Mouse (Mus musculus) CD8-positive naive resting alpha-beta T cell, adult 2 months (primary cell): Measurements from ENCODE around the gene Ppme1.

Experiments used
- DNase-seq, 2 experiments: peaks; one replicate each; pipeline ENCODE4 v3.0.0; 2022; ENCODE audit warnings: low read depth in 2 of 2, low spot score in 2 of 2

Ppme1 gene

DNA sequence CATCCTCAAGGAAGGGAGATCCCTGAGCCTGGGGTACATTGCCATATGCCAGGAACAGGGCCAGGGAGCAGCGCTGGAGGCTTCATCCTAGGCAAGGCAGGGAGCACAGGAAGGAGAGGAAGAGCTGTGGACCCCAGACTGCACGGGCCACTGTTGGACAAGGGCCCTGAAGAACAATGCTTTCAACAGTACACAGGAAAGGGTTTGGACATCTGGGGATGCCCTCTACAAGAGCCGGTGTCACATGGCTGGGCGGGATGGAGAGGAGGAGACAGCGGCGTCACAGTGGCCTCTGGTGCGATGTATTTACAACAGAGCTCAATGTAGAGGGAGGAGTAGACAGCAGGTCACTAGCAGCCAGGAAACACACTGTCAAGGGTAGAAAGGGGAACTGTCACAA is 44.6 kb downstream of the Ppme1 start:
- DNase-seq = no peak

GRCm38 (mm10) chr7:100325482-100325881 is 46.6 kb downstream of the Ppme1 start:
- no peak for DNase-seq

- no peak for DNase-seq
These were observed 48.4 kb downstream of the Ppme1 start for GRCm38 (mm10) chr7:100323721-100324120.

DNA sequence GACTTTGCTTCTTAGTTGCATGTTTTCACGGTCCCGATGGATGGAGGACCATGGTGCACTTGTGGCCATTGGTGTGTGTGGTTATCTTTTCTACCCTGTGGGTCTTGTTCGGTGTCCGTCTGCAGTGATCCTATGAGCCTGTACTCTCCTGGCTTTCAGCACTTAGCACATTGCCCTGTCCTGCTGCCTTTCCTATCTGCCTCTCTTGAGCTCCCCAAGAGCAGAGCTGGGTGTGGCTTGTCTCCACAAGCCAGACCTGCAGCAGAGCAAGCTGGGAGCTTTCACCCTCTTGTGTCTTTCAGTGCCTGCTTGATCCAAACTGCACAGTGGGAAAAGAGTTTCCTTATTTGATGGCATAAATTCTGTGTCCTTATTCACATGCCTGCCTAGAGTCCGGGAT is 54.6 kb downstream of the Ppme1 start:
- no peak for DNase-seq

DNA sequence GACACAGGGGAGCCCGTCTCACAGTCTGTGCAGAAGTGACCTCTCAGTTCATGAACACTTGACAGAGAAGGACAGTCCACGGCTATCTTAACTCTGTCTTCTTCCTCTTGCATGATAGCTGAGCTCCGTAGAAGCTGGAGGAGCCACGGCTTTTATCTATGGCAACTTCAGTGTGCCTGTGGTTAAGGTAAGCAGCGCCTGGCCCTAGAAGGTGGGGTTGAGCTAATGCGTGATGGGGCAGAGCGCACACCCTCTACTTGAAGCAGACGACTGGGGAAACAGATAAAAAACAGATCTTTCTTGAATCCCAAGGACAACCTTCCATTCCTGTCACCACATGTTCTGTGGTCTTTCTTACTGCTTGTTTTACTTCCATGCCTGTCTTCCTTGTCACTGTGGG is 55.2 kb downstream of the Ppme1 start:
- no peak for DNase-seq

GRCm38 (mm10) chr7:100312716-100313115 is 59.4 kb downstream of the Ppme1 start:
- DNase-seq = no peak

GRCm38 (mm10) chr7:100310290-100310689 is 61.8 kb downstream of the Ppme1 start:
- DNase-seq = no peak

GRCm38 (mm10) chr7:100309679-100310078 is 62.4 kb downstream of the Ppme1 start:
- no peak for DNase-seq

DNA sequence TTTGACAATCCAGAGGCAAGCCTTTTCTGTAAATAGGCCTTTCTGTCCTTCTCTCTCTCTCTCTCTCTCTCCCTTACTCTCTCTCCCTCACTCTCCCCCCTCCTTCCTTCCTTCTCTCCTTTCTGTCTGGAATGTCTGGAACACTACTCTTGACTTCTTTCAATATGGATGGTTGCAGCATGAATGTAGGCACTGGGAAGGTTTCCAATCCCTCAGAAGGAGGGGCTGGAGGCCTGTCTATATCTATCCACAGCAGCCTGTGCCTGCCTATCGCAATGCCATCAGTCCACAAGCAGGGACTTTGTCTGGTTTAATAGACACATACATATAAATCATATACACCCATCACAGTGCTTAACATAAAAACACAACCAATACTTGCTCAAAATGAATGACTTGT is 62.9 kb downstream of the Ppme1 start:
- no peak for DNase-seq

- DNase-seq = no peak
These were observed 64.0 kb downstream of the Ppme1 start for GRCm38 (mm10) chr7:100307872-100308653.

- DNase-seq = no peak
These were observed 66.2 kb downstream of the Ppme1 start for GRCm38 (mm10) chr7:100305894-100306293.

GRCm38 (mm10) chr7:100302316-100302715 is 69.8 kb downstream of the Ppme1 start:
- DNase-seq = no peak

DNA sequence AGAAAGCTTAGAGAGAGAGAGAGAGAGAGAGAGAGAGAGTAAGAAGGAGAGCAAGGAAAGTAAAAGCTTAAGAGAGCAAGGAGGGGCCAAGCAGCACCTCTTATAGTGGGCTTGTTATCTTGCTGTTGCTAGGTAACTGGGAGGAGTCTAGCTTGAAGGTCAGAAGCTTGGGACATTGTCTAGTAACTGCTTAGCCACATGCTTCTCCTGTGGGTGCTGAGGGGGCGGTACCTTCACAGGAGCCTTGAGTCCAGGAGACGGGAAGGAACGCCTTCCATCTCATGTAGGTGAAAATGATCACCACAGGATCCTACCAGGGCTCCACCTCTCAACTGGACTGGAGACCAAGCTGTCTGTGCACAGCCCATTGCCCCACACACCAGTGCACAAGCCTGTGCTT is 70.7 kb downstream of the Ppme1 start:
- DNase-seq = no peak

DNA sequence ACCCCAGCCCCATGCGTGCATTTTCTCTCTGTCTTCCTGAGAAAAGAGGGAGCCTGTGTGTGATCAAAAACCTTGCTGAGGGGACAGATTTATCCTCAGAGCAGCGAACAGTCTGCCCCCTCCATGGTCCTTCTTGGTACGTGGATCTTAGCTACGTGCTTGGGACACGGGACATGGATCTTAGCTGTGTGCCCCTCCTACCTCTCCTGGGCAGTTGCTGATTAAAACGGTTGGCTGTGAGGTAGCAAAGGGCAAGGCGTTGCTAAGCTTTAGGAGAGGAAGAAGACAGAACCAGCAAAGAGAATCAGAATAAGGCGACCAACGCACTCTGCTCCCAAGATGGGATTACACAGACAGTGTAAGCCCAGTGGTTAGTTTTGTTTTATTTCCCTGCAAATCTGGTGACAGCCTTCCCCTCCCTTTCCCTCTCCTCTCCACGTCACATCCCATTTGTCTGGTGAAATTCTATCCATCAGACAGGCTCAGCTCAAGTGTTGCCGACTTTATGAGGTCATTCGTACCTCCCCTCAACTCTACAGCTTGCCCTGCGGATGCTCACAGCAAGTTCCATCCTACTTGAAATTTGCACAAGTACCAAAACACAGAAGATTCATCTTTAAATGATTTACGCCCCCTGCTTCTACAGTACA is 73.1 kb downstream of the Ppme1 start:
- no peak for DNase-seq

DNA sequence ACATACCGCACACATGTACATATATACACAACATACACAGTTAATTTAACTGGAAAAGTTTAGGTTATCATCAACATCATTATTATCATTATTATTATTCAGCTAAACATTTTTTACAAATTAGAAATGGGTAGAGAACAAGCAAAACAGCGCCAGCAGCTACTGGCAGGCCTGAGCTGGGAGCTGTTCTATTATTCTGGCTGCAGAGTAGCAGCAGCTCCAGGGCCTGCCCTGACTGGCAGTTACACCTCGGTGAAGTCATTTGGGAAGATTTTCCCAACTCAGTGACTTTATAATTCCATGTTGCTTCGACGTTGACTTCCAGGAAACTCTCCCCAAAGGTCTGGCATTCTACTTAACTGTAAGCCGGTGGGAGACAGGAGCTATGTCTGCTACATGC is 75.4 kb downstream of the Ppme1 start:
- no peak for DNase-seq

DNA sequence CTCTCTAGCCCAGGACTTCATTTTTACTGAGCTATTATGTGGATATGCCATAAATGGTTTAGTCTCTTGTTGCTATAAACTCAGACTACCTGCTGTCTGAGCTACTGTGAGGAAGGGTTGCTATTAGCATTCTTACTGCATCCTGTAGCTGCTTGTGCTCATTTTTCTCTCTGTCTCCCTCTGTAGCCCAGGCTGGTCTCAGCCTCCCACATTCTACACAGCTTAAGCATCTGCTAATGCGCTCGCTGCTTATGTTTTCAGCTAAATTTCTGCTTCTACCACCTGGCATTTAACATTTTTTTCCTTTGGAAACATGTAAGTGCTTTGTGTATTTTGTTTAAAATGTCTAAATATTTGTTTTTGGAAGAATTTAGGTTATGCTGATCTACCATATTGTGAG is 76.4 kb downstream of the Ppme1 start:
- no peak for DNase-seq

GRCm38 (mm10) chr7:100293546-100293945 is 78.6 kb downstream of the Ppme1 start:
- no peak for DNase-seq

DNA sequence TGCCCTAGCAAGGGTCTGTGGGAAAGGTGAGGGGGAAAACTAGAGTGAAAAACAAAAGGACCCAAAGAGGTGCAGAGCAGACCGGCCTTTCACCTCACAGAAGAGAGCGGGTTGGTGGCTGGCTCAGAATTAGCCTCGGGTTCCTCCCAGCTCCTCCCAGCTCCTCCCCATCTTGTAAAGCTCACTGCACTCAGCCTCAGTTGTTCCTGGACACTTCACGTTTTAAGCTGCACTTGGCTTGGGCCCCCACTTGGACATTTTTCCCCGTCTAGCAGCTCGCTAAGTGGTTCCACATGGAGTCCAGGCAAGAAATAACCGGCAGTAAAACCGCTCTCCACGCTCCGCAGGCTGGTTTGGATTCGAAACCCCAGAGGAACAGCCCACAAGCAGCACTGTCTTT is 83.5 kb downstream of the Ppme1 start:
- DNase-seq = no peak

DNA sequence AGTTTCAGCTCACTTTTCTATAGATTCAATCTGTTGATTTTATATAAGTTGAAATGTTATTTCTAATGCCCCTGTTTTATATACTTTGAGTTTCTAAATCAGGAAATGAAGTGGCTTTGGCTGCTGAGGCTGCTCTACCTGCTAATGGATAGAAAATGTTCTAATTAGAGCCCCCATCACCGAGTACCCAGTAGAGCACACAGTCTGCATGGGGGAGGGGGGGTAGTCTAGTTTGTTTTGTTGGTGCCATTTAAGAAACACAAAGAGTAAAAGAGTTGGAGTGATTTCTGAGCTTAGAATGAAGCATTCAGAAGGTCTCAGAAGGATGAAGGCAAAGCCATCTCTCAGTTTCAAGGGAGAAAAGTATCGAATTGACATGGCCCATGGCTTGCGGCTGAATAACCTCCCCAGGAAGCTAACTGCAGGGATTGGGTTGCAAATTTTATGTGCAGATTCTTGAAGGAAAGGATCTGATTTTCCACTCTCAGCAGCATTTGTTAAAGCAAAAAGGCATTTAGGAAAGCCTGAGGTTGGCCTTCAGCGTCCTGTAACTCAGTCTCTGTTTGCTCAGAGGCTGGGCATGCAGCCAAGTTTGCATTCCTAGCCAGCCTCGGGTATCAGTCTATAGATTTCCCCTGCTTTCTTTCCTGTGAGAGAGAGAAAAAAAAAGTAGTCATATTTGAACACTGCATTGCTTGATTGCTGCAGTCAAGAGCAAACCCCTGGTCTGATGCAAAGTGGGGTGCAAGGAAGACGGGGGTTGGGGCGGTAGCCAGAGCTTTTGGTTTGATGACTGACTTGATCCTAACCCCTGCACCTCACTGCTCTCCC is 84.1 kb downstream of the Ppme1 start:
- no peak for DNase-seq

- DNase-seq = no peak
These were observed 86.7 kb downstream of the Ppme1 start, which contains the start of gene P4ha3 for GRCm38 (mm10) chr7:100285383-100285782. TSS of gene P4ha3 (plus strand) at chr7:100285520.

- DNase-seq = no peak
These were observed 88.8 kb downstream of the Ppme1 start for GRCm38 (mm10) chr7:100283298-100283697.

GRCm38 (mm10) chr7:100281596-100281995 is 90.5 kb downstream of the Ppme1 start:
- DNase-seq = no peak
